Mouse (Mus musculus) E14TG2a.4 (cell line): ENCODE results near the gene Gm13272.
"Not testable (repeated sequence)": the region's sequence is repeated elsewhere in the genome, so short reads cannot be mapped to it uniquely, and the experiment has no call there.

Experiments used
- H3K27me3 ChIP-seq: 2 replicates; pipeline ENCODE4 v1.6.1; 2014; ENCODE audit warnings: low read length, control low read depth; ENCODE audit not compliant: insufficient read depth
- H3K36me3 ChIP-seq: 2 replicates; pipeline ENCODE4 v1.6.1; 2014; ENCODE audit warnings: low read length, control low read depth; ENCODE audit not compliant: insufficient read depth
- H3K4me1 ChIP-seq: replicated peaks from 2 replicates; pipeline ENCODE4 v1.6.1; 2014; ENCODE audit warnings: low read depth, low read length, control low read depth
- H3K4me3 ChIP-seq: replicated peaks from 2 replicates; pipeline ENCODE4 v1.5.1; 2014; ENCODE audit warnings: mild to moderate bottlenecking, low read length
- H3K9me3 ChIP-seq: 2 replicates; pipeline ENCODE4 v1.6.1; 2014; ENCODE audit warnings: low read length, control low read depth
- CTCF ChIP-seq: conservative IDR thresholded peaks from 2 replicates; pipeline ENCODE4 v1.5.1; 2014; ENCODE audit warnings: low read length
- NANOG ChIP-seq: IDR thresholded peaks from 2 replicates; pipeline ENCODE4 v1.6.1; 2014; ENCODE audit warnings: borderline replicate concordance, low read length, mixed read lengths
- POU5F1 ChIP-seq: IDR thresholded peaks from 2 replicates; pipeline ENCODE4 v1.6.1; 2014; ENCODE audit warnings: low read length, borderline replicate concordance

The Gm13272 gene

GRCm38 (mm10) chr4:88779550-88779949 is at the start of gene Gm13272:
Gene Gm13272 (plus strand): TSS chr4:88779850.
- H3K4me1 ChIP-seq, H3K9me3 ChIP-seq, H3K4me3 ChIP-seq, H3K36me3 ChIP-seq, H3K27me3 ChIP-seq: not testable (repeated sequence)

- no peak overlapping the region for H3K4me3 ChIP-seq
- TF ChIP-seq CTCF (peak; percentile 99), POU5F1 (no peak)
- H3K36me3 ChIP-seq = no peaks in the 10 kb centered on the region
- H3K4me1 ChIP-seq = no peaks in the 10 kb centered on the region
- H3K27me3 ChIP-seq = 0 out of 2 replicates have a peak, but pooled peaks cover 6% of the 10 kb centered on the region
- H3K9me3 ChIP-seq = peaks cover 24% of the 10 kb centered on the region
These were observed 41.2 kb upstream of the Gm13272 start for GRCm38 (mm10) chr4:88738480-88738879.

- H3K27me3 ChIP-seq = 0 out of 2 replicates have a peak, but pooled peaks cover 6% of the 10 kb centered on the region
- H3K4me1 ChIP-seq = no peaks in the 10 kb centered on the region
- no peak for TF ChIP-seq POU5F1
- TF ChIP-seq NANOG = no peak
- no peak for TF ChIP-seq CTCF
- H3K36me3 ChIP-seq = no peaks in the 10 kb centered on the region
- H3K9me3 ChIP-seq = peaks cover 19% of the 10 kb centered on the region
- H3K4me3 ChIP-seq = no peak overlapping the region
These were observed 40.6 kb upstream of the Gm13272 start for GRCm38 (mm10) chr4:88739036-88739435.

GRCm38 (mm10) chr4:88741426-88741825 is 38.2 kb upstream of the Gm13272 start:
- Histone ChIP-seq H3K4me1 (peaks cover 6% of the 10 kb centered on the region; the same call in 1 of the 2 replicates), H3K4me3 (no peak overlapping the region), H3K9me3 (no peaks in the 10 kb centered on the region), H3K27me3 (0 out of 2 replicates have a peak, but pooled peaks cover 4% of the 10 kb centered on the region), H3K36me3 (no peaks in the 10 kb centered on the region)
- no peak for TF ChIP-seq NANOG
- no peak for TF ChIP-seq POU5F1
- no peak for TF ChIP-seq CTCF

GRCm38 (mm10) chr4:88742771-88743371 is 36.8 kb upstream of the Gm13272 start:
- Histone ChIP-seq H3K27me3 (0 out of 2 replicates have a peak, but pooled peaks cover 3% of the 10 kb centered on the region), H3K9me3 (no peaks in the 10 kb centered on the region)

GRCm38 (mm10) chr4:88744207-88744606 is 35.4 kb upstream of the Gm13272 start:
- no peak overlapping the region for H3K4me3 ChIP-seq
- peaks cover 6% of the 10 kb centered on the region; the same call in 1 of the 2 replicates for H3K4me1 ChIP-seq
- no peaks in the 10 kb centered on the region for H3K9me3 ChIP-seq
- H3K27me3 ChIP-seq = 0 out of 2 replicates have a peak, but pooled peaks cover under 1% of the 10 kb centered on the region
- H3K36me3 ChIP-seq = no peaks in the 10 kb centered on the region
- TF ChIP-seq CTCF (no peak), POU5F1 (no peak), NANOG (no peak)

More at GRCm38 (mm10) chr4:88742771-88743371, 36.8 kb upstream of the Gm13272 start:
- Histone ChIP-seq H3K4me1 (peaks cover 6% of the 10 kb centered on the region; the same call in 1 of the 2 replicates), H3K4me3 (no peak overlapping the region), H3K36me3 (no peaks in the 10 kb centered on the region)
- TF ChIP-seq POU5F1 (no peak), CTCF (no peak), NANOG (no peak)

GRCm38 (mm10) chr4:88749926-88750325 is 29.7 kb upstream of the Gm13272 start:
- TF ChIP-seq POU5F1 (no peak), NANOG (no peak), CTCF (no peak)
- Histone ChIP-seq H3K4me1 (peaks cover 6% of the 10 kb centered on the region; the same call in 1 of the 2 replicates), H3K9me3 (peaks cover 12% of the 10 kb centered on the region), H3K27me3 (no peaks in the 10 kb centered on the region), H3K4me3 (no peak overlapping the region), H3K36me3 (no peaks in the 10 kb centered on the region)

- H3K4me3 ChIP-seq, H3K4me1 ChIP-seq, H3K36me3 ChIP-seq: not testable (repeated sequence)
- Histone ChIP-seq H3K27me3 (peaks cover 19% of the 10 kb centered on the region), H3K9me3 (peaks cover 11% of the 10 kb centered on the region)
These were observed 24.8 kb upstream of the Gm13272 start, which contains the start of gene Gm13271 for GRCm38 (mm10) chr4:88754818-88755340. Gene Gm13271 (plus strand): TSS chr4:88754868.

GRCm38 (mm10) chr4:88756581-88757513 is 22.8 kb upstream of the Gm13272 start:
- H3K9me3 ChIP-seq, H3K4me1 ChIP-seq, H3K4me3 ChIP-seq, H3K36me3 ChIP-seq: not testable (repeated sequence)
- peaks cover 19% of the 10 kb centered on the region for H3K27me3 ChIP-seq

GRCm38 (mm10) chr4:88757628-88758031 is 22.0 kb upstream of the Gm13272 start:
- H3K27me3 ChIP-seq = peaks cover 22% of the 10 kb centered on the region
- H3K4me3 ChIP-seq, H3K9me3 ChIP-seq, H3K36me3 ChIP-seq, H3K4me1 ChIP-seq: not testable (repeated sequence)

- H3K9me3 ChIP-seq, H3K4me1 ChIP-seq, H3K4me3 ChIP-seq, H3K36me3 ChIP-seq: not testable (repeated sequence)
- peaks cover 22% of the 10 kb centered on the region for H3K27me3 ChIP-seq
These were observed 20.9 kb upstream of the Gm13272 start for GRCm38 (mm10) chr4:88758751-88759150.

GRCm38 (mm10) chr4:88759610-88760268 is 19.9 kb upstream of the Gm13272 start, which contains the start of gene Gm13283:
Gene Gm13283 (plus strand): TSS chr4:88760119.
- not testable (repeated sequence) for H3K4me1 ChIP-seq, H3K36me3 ChIP-seq, H3K9me3 ChIP-seq, H3K4me3 ChIP-seq
- peaks cover 22% of the 10 kb centered on the region for H3K27me3 ChIP-seq
